Comparison of ENCODE assay signal across 18 mouse cellular contexts in genomic region chr5:44635546-44635945, GRCm38 (mm10).
A peak's percentile ranks its signal among the peaks of the same experiment; 100 is the strongest.
DNase-seq lines count a peak whose midpoint lies in the region; ATAC-seq and TF ChIP-seq lines count a peak whose summit lies in the region.
"Had no signal": no experiment of that assay in that cellular context is flagged by ENCODE, and none has a peak within 500 bp of the region (broad histone marks: within the 10 kb centered on the region; RNA-seq: fewer than 3 reads in every experiment).

No protein-coding gene starts in this region.

- no peak overlapping the region for H3K4me3 ChIP-seq in embryonic facial prominence, embryonic 14.5 days (ENCODE audit: low read depth, low read length)
- no peak overlapping the region for H3K4me3 ChIP-seq in embryonic facial prominence, embryonic 10.5 days
- H3K4me3 ChIP-seq in heart, adult 2 months: no peak overlapping the region
- no peak overlapping the region for H3K4me3 ChIP-seq in limb, embryonic 14.5 days (replicated peaks; ENCODE audit: low read length)
- H3K4me3 ChIP-seq in limb, embryonic 10.5 days: no peak overlapping the region
- H3K4me3 ChIP-seq in layer of hippocampus, adult 2 months: no peak overlapping the region
- H3K4me3 ChIP-seq: forebrain, embryonic 12.5 days; heart, embryonic 13.5 days; hindbrain, embryonic 13.5 days had no signal

- no peak overlapping the region for H3K9ac ChIP-seq in embryonic facial prominence, embryonic 14.5 days (ENCODE audit: low read depth, low read length)
- no peak overlapping the region for H3K9ac ChIP-seq in heart, adult 2 months (ENCODE audit: low read depth, low read length)
- H3K9ac ChIP-seq in limb, embryonic 14.5 days (ENCODE audit: low read depth, low read length, severe bottlenecking): no peak overlapping the region
- H3K9ac ChIP-seq: forebrain, embryonic 12.5 days; heart, embryonic 13.5 days; hindbrain, embryonic 13.5 days had no signal

- 0 out of 2 replicates have a peak, but pooled peaks have one; percentile 41 for ATAC-seq in embryonic facial prominence, embryonic 14.5 days (ENCODE audit: low read depth)
- ATAC-seq in limb, embryonic 14.5 days (ENCODE audit: low FRiP score, low read depth): no peak
- ATAC-seq: forebrain, embryonic 16.5 days; hindbrain, postnatal 0 days had no signal

- no peaks in the 10 kb centered on the region for H3K36me3 ChIP-seq in embryonic facial prominence, embryonic 14.5 days (ENCODE audit: control insufficient read depth, insufficient read depth, low read length)
- H3K36me3 ChIP-seq in embryonic facial prominence, embryonic 10.5 days (replicated peaks): no peaks in the 10 kb centered on the region
- H3K36me3 ChIP-seq in heart, adult 2 months (ENCODE audit: control insufficient read depth, insufficient read depth, low read length): no peaks in the 10 kb centered on the region
- no peaks in the 10 kb centered on the region for H3K36me3 ChIP-seq in limb, embryonic 14.5 days (ENCODE audit: control insufficient read depth, insufficient read depth, low read length)
- no peaks in the 10 kb centered on the region for H3K36me3 ChIP-seq in limb, embryonic 10.5 days
- H3K36me3 ChIP-seq: forebrain, embryonic 12.5 days; heart, embryonic 13.5 days; hindbrain, embryonic 13.5 days had no signal

- no peak for TF ChIP-seq POLR2A in heart, adult 2 months (IDR thresholded peaks at IDR 0.05; ENCODE audit: insufficient read depth, low read depth, low read length)
- TF ChIP-seq POLR2A in limb, embryonic 14.5 days (IDR thresholded peaks at IDR 0.05; ENCODE audit: borderline replicate concordance, extremely low read depth, insufficient read depth, insufficient read length): no peak

- H3K9me3 ChIP-seq in embryonic facial prominence, embryonic 14.5 days (ENCODE audit: control insufficient read depth, low read length): peaks cover 3% of the 10 kb centered on the region; the same call in 1 of the 2 replicates
- H3K9me3 ChIP-seq in embryonic facial prominence, embryonic 10.5 days: no peaks in the 10 kb centered on the region
- H3K9me3 ChIP-seq in limb, embryonic 14.5 days (ENCODE audit: control insufficient read depth, low read length): no peaks in the 10 kb centered on the region
- H3K9me3 ChIP-seq in limb, embryonic 10.5 days (replicated peaks): no peaks in the 10 kb centered on the region
- H3K9me3 ChIP-seq: forebrain, embryonic 12.5 days; heart, embryonic 13.5 days; hindbrain, embryonic 13.5 days had no signal

- no peak overlapping the region for H3K27ac ChIP-seq in embryonic facial prominence, embryonic 14.5 days (replicated peaks; ENCODE audit: low read depth, low read length)
- H3K27ac ChIP-seq in embryonic facial prominence, embryonic 10.5 days (replicated peaks): no peak overlapping the region
- no peak overlapping the region for H3K27ac ChIP-seq in heart, adult 2 months
- no peak overlapping the region for H3K27ac ChIP-seq in limb, embryonic 14.5 days (replicated peaks; ENCODE audit: low read depth, low read length)
- H3K27ac ChIP-seq in limb, embryonic 10.5 days: no peak overlapping the region
- no peak overlapping the region for H3K27ac ChIP-seq in layer of hippocampus, adult 2 months
- H3K27ac ChIP-seq: forebrain, embryonic 12.5 days; heart, embryonic 13.5 days; hindbrain, embryonic 13.5 days; hindbrain, postnatal 0 days had no signal

- no peak for TF ChIP-seq EP300 in heart, adult 2 months (IDR thresholded peaks at IDR 0.05; ENCODE audit: insufficient read depth, low read depth, low read length)

- DNase-seq in embryonic facial prominence, embryonic 14.5 days (ENCODE audit: low spot score): peak; percentile 83
- no peak for DNase-seq in embryonic facial prominence, embryonic 10.5 days (ENCODE audit: low spot score)
- DNase-seq in heart, adult 11 months: peak; percentile 69
- DNase-seq in heart, adult 2 months: no peak
- DNase-seq in limb, embryonic 14.5 days (ENCODE audit: low spot score): peak; percentile 52
- DNase-seq in limb, embryonic 10.5 days (ENCODE audit: low spot score): no peak
- DNase-seq in layer of hippocampus, adult 2 months (ENCODE audit: low spot score in 2 of 2): no peak
- DNase-seq: adrenal gland, adult 8-10 months; adrenal gland, postnatal 36 days; cerebellum, adult 2 months; cerebellum, postnatal 10 days; kidney, adult 11 months; kidney, adult 9 months had no signal

- intact Hi-C loops in heart, adult 2 months (cut with DNase I): no loop called here

- H3K79me2 ChIP-seq in heart, adult 2 months (replicated peaks; ENCODE audit: control insufficient read depth, insufficient read depth, low read length): no peaks in the 10 kb centered on the region

- WGBS in embryonic facial prominence, embryonic 14.5 days: 45% methylated on average over 6 of the region's 6 CpGs
- 78% methylated on average over 6 of the region's 6 CpGs for WGBS in embryonic facial prominence, embryonic 10.5 days
- 73% methylated on average over 6 of the region's 6 CpGs for WGBS in heart, adult 2 months
- 66% methylated on average over 6 of the region's 6 CpGs for WGBS in limb, embryonic 14.5 days
- 92% methylated on average over 6 of the region's 6 CpGs for WGBS in limb, embryonic 10.5 days

- H3K4me2 ChIP-seq in embryonic facial prominence, embryonic 14.5 days (ENCODE audit: low read depth, low read length): no peak overlapping the region
- no peak overlapping the region for H3K4me2 ChIP-seq in limb, embryonic 14.5 days (replicated peaks; ENCODE audit: low read depth, low read length, severe bottlenecking)
- H3K4me2 ChIP-seq: forebrain, embryonic 12.5 days; heart, embryonic 13.5 days; hindbrain, embryonic 13.5 days had no signal

- H3K4me1 ChIP-seq in embryonic facial prominence, embryonic 14.5 days (ENCODE audit: control insufficient read depth, insufficient read depth, low read length): no peaks in the 10 kb centered on the region; the same call in 1 of the 2 replicates
- peaks cover 5% of the 10 kb centered on the region; the same call in 1 of the 2 replicates for H3K4me1 ChIP-seq in embryonic facial prominence, embryonic 10.5 days
- no peaks in the 10 kb centered on the region for H3K4me1 ChIP-seq in heart, adult 2 months (ENCODE audit: control insufficient read depth, insufficient read depth, low read length)
- no peaks in the 10 kb centered on the region for H3K4me1 ChIP-seq in limb, embryonic 14.5 days (ENCODE audit: control insufficient read depth, insufficient read depth, low read length)
- peaks cover 8% of the 10 kb centered on the region; the same call in 1 of the 2 replicates for H3K4me1 ChIP-seq in limb, embryonic 10.5 days
- H3K4me1 ChIP-seq: forebrain, embryonic 12.5 days; heart, embryonic 13.5 days; hindbrain, embryonic 13.5 days had no signal

- no peaks in the 10 kb centered on the region for H3K27me3 ChIP-seq in embryonic facial prominence, embryonic 14.5 days (replicated peaks; ENCODE audit: control insufficient read depth, insufficient read depth, low read length)
- no peaks in the 10 kb centered on the region for H3K27me3 ChIP-seq in embryonic facial prominence, embryonic 10.5 days (replicated peaks; ENCODE audit: low read depth, poor library complexity, severe bottlenecking)
- no peaks in the 10 kb centered on the region for H3K27me3 ChIP-seq in heart, adult 2 months (ENCODE audit: control insufficient read depth, insufficient read depth, low read length)
- no peaks in the 10 kb centered on the region for H3K27me3 ChIP-seq in limb, embryonic 14.5 days (ENCODE audit: control insufficient read depth, insufficient read depth, low read length)
- H3K27me3 ChIP-seq in limb, embryonic 10.5 days (ENCODE audit: low read depth, poor library complexity, severe bottlenecking): no peaks in the 10 kb centered on the region
- H3K27me3 ChIP-seq: forebrain, embryonic 12.5 days; heart, embryonic 13.5 days; hindbrain, embryonic 13.5 days had no signal

- TF ChIP-seq CTCF in heart, adult 2 months (IDR thresholded peaks at IDR 0.05): no peak
- no peak for TF ChIP-seq CTCF in layer of hippocampus, adult 2 months (conservative IDR thresholded peaks at IDR 0.05)

Comparison
In these comparisons a context has a peak if more than half of its experiments do, and no peak if none do; other contexts are left out.
1. DNase-seq: peak in embryonic facial prominence, embryonic 14.5 days (single experiment), heart, adult 11 months (single experiment) and limb, embryonic 14.5 days (single experiment); none in embryonic facial prominence, embryonic 10.5 days (single experiment), heart, adult 2 months (0 of 2), limb, embryonic 10.5 days (single experiment) and layer of hippocampus, adult 2 months (0 of 2).